Mouse (Mus musculus) CD4-positive helper T cell, adult 2 months (primary cell): ENCODE data around the gene Med24.
A peak's percentile ranks its signal among the peaks of the same experiment; 100 is the strongest.

Source experiments
- DNase-seq: peaks from one replicate; pipeline ENCODE4 v3.0.0-alpha.2; 2012; ENCODE audit warnings: low read depth, missing footprints, low spot score

The Med24 gene

GRCm38 (mm10) chr11:98721458-98722226 lies 7.6 kb downstream of the Med24 start:
- DNase-seq = no peak

GRCm38 (mm10) chr11:98720756-98721155 lies 8.5 kb downstream of the Med24 start:
- DNase-seq = no peak

- peak; percentile 45 for DNase-seq
These were observed 11.3 kb downstream of the Med24 start for GRCm38 (mm10) chr11:98717904-98718303.

- no peak for DNase-seq
These were observed 13.3 kb downstream of the Med24 start for GRCm38 (mm10) chr11:98715946-98716345.

- no peak for DNase-seq
These were observed 15.5 kb downstream of the Med24 start for GRCm38 (mm10) chr11:98713703-98714102.

GRCm38 (mm10) chr11:98712009-98712408 lies 17.2 kb downstream of the Med24 start:
- peak; percentile 30 for DNase-seq

GRCm38 (mm10) chr11:98711046-98711434 lies 18.2 kb downstream of the Med24 start:
- no peak for DNase-seq

- DNase-seq = peak; percentile 76
These were observed 18.7 kb downstream of the Med24 start for GRCm38 (mm10) chr11:98710416-98711045.

GRCm38 (mm10) chr11:98709001-98709741 lies 20.1 kb downstream of the Med24 start:
- peak; percentile 29 for DNase-seq

GRCm38 (mm10) chr11:98708282-98708956 lies 20.8 kb downstream of the Med24 start:
- DNase-seq = no peak

GRCm38 (mm10) chr11:98707401-98708281 lies 21.6 kb downstream of the Med24 start:
- no peak for DNase-seq

GRCm38 (mm10) chr11:98705021-98705420 lies 24.2 kb downstream of the Med24 start:
- DNase-seq = no peak

- DNase-seq = no peak
These were observed 26.9 kb downstream of the Med24 start for GRCm38 (mm10) chr11:98702323-98702722.

GRCm38 (mm10) chr11:98701213-98701670 lies 28.0 kb downstream of the Med24 start, which contains the start of gene Csf3:
TSS of gene Csf3 (plus strand) at chr11:98701263.
- DNase-seq = no peak

- peak; percentile 77 for DNase-seq
These were observed 29.3 kb downstream of the Med24 start for GRCm38 (mm10) chr11:98699911-98700310.

- DNase-seq = no peak
These were observed 30.2 kb downstream of the Med24 start for GRCm38 (mm10) chr11:98698849-98699640.

- DNase-seq = no peak
These were observed 32.0 kb downstream of the Med24 start for GRCm38 (mm10) chr11:98697225-98697624.

- no peak for DNase-seq
These were observed 32.6 kb downstream of the Med24 start for GRCm38 (mm10) chr11:98696454-98697216.

GRCm38 (mm10) chr11:98695408-98695807 lies 33.8 kb downstream of the Med24 start:
- no peak for DNase-seq
